Mouse (Mus musculus) adrenal gland, adult 8-10 months (tissue): ENCODE measurements around the gene Zswim8. TPM values are rescaled to one million over a fixed set of nuclear protein-coding genes. Genes with fewer than 3 reads are reported as not detected.
A peak's percentile ranks its signal among the peaks of the same experiment; 100 is the strongest.
"Not testable (repeated sequence)": the region's sequence is repeated elsewhere in the genome, so short reads cannot be mapped to it uniquely, and the experiment has no call there.

ENCODE experiments used
- DNase-seq: peaks from one replicate; pipeline ENCODE4 v3.0.0; 2022
- total RNA-seq, 4 experiments: library from RNA; stranded (reverse); gene quantifications; 2 replicates each; pipeline ENCODE4 v1.2.4; 2022

Zswim8 gene
- total RNA-seq, 4 experiments from 2014 or later, result 111 to 197 (median 146) TPM

DNA sequence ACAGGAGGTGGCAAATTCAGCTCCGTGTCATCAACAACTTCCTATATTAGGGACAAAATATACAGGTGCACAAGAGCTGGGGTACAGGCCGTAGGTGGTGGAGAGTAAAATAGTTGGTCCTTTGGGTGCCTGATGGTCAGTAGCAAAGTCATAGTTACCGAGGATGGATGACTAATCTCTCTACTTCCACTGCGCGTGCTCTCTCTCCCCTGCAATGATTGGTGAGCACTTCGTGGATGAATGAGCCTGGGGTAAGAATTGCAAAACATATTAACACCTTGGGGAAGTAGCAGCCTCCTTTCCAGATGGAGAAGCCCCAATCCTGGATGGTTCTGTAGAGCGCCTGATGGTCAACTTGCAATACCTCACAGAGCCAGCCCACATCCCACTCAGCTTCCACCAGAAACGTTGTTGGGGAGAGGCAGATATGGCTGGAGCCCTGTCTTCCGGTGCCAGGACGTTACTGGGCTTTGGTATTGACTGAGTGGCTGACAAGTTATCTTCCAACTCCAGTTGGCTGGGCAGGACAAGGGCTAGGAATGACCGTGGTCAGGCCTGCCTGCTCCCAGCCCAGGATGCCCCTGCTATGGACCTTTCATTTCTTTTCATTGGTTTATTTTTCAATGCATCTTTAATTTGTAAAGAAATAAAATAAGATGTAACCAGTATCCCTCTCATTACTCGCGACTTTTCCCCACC is 13.0 kb upstream of the Zswim8 start:
- DNase-seq, result no peak

DNA sequence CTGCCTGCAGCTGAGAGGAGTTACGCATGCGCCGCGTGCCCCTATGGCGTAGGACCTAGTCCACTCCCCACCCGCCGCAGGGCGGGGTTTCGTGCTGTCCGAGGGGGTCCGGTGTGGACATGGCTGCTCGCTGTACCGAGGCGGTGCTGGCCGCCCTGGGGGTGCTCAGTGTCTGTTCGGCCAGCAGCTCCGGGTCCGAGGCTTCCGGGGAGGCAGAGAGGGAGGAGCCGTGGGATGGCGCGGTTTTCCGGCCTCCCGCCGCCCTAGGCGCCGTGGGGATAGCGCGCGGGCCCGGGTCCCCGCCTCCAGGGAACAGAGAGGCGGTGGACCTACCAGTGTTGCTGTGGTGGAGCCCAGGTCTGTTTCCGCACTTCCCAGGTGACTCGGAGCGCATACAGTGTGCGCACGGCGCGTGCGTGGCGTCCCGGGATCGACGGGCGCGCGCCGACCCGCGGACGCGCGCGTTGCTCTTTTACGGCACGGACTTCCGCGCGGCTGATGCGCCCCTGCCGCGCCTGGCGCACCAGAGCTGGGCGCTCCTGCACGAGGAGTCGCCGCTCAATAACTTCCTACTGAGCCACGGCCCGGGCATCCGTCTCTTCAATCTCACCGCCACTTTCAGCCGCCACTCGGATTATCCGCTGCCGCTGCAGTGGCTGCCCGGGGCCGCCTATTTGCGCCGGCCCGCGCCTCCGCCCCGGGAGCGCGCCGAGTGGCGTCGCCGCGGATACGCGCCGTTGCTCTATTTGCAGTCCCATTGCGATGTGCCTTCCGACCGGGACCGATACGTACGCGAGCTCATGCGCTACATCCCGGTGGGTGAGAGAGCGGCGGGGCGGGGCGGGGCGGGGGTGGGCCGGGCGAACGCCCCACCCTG is 12.2 kb upstream of the Zswim8 start, which contains the start of gene Fut11:
Fut11 (plus strand) TSS at position 85 of the 877 bp plus-strand sequence.
- peak; percentile 85 for DNase-seq

DNA sequence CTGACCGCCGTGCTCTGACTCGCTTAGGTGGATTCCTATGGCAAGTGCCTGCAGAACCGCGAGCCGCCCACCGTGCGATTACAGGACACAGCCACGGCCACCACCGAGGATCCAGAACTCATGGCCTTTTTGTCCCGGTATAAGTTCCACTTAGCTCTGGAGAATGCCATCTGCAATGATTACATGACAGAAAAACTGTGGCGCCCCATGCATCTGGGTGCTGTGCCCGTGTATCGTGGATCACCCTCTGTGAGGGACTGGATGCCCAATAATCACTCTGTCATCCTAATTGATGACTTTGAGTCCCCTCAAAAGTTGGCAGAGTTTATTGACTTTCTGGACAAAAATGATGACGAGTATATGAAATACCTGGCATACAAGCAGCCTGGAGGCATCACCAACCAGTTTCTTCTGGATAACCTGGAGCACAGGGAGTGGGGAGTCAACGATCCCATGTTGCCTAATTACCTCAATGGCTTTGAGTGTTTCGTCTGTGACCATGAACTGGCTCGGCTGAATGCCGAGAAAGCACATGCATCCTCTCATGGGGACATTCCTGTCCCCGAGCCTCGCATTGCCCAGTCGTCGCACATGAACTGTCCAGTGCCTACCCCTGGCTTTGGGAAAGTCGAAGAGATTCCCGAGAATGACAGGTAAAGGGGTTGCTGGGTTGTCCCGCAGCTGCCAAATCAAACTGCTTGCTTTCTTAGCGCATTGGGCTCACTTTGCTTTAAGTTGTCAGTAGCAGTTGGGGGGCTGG is 11.4 kb upstream of the Zswim8 start:
- DNase-seq, result no peak

DNA sequence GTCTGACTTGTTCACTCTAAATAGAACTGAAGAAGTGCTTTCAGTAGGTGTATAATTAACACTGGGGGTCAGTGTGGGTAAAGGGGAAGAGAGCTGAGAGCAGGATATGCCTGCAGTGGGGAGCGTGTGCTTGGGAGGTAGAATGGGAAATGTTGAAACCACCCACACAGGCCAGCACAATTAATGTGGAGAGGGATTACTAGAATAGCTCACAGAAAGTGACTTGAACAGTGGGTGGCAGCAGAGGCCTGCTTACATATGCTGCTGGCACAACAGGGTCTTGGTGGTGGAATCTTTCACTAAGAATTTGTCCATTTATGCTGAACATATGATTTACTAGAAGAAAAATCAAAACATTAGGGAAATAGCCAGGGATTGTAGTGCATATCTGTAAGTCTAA is 10.4 kb upstream of the Zswim8 start:
- no peak for DNase-seq

DNA sequence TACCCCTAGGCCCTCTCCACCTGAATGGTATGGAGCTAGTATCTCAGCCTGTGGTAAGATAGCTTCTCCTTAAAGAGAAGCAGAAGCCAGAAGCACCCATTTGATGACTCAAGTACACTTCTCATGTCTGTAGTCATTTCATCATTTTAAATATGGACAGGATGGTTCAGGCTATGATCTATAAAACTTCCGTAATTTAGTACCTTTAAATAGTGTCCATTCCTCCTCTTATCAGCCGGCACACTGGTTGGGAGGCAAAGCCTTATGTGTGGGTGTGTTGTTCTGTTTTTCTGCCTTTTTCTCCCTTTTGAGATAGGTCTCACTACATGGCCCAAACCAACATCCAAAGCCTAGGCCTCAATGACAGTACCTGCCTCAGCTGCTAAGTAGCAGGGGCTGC is 8.8 kb upstream of the Zswim8 start:
- no peak for DNase-seq

DNA sequence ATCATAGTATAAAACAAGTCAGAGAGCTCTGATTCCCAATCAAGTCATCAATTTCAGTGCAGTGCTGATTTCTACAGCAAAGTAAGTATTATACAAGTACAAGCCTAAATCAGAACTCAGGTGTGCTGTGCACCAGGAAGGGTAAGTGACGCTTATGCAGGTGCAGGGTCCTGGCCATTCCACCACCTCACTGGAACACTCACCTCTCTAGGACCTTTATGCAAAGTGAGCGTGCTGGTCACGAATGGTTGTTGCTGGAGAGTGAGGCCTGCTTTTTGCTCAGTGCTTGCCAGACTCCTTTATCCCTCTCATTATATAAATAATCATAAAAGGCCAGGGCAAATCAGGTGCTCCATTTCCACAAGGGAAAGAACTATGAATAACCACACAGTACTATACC is 7.0 kb upstream of the Zswim8 start:
- no peak for DNase-seq

DNA sequence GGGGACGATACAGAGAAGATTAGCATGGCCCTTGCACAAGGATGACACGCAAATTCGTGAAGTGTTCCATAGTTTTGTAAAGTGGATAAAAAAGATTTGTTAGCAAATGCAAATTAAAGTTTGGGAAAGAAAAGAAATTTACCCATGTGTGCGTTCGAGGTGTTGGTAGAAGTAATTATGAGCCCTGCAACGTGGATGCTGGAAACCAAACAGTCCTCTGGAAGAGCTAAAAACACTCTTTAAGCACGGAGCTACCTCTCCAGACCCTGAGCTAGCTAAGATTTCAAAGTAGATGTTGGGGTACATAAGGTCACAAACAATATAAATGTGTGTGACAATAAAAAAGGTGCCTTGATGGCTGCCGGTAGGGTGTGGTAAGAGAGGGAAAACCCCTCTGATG is 5.8 kb upstream of the Zswim8 start:
- DNase-seq, result no peak

DNA sequence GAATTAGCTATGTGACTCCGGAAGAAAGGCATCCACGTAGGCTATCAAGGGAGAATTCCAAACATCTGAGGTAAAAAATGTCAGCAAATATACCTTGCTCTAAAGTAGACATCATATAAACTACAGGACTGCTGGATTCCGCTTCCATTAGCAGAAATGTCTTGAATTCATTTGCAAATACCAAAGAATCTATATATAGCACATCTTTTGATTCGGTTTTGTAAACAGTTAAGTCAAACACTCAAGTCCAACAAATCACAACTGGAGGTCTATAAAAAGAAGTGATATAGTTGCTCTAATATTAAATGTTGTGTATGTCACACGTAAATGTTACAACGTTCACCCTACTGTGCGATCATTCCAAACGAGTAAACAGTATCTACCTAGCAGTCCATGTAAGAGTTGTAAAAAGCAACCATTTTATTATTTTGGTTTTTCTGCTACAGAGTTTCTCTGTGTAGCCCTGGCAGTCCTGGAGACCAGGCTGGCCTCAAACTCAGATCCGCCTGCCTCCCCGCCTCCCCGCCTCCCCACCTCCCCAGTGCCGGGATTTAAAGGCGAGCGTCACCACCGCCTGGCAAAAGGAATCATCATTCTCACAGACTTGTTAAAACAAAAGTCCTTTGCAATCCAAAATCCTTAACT is 5.1 kb upstream of the Zswim8 start:
- DNase-seq, result no peak

DNA sequence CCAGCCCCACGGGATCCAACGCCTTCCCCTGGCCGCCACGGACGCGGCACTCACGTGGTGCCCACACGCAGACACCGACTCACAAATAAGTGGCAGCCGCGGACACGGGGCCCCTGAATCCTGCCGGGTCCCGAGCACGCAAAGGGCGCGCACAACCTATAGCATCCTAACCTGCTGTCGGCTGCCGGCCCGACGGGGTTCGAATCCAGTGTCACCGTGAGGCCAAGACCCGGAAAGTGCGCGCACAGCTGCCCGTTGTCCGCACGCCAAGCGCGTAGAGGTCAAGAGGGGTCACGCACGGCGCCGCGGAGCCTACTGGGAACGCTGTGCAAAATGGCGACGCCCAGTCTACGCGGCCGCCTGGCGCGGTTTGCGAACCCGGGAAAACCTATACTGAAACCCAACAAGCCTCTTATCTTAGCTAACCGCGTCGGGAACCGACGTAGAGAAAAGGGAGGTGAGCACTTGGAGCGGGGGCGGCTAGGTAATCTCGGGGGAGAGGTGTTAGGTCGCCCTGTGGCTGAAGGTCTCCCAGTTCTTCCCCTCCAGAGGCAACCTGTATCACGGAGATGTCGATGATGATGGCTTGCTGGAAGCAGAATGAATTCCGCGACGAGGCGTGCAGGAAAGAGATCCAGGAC is 4.5 kb upstream of the Zswim8 start, which contains the start of gene Chchd1:
Chchd1 (plus strand) TSS at position 266 of the 641 bp plus-strand sequence.
- peak; percentile 84 for DNase-seq

DNA sequence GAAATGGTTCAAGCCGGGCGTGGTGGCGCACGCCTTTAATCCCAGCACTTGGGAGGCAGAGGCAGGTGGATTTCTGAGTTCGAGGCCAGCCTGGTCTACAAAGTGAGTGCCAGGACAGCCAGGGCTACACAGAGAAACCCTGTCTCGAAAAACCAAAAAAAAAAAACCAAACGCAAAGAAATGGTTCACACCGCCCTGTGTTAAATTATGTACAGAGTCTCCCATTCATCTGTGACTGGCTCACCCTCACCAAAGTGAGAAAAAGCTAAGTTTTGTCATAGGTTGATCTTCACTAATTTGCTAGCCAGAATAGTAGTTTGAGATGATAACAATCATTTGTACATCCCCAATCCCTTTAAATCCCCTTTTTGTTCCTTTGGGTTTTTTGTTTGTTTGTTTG is 3.9 kb upstream of the Zswim8 start:
- not testable (repeated sequence) for DNase-seq

DNA sequence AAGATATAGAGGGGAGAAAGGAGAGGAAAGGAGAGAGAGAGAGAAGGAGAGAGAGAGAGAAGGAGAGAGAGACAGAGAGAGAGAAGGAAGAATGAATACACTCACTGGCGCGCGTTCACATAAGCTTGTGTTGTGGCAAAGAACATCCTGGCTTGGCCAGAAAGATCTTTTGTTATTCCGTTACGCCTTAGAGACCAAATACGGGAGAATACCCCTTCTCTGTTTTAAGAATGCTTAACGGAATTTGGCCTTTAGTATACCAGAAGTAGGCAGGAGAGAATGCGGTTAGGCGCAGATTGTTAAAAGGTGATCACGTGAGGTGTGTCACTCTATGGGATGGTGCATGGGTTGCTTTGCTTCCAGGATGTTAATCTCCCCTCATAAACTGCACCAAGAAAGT is 887 bp downstream of the Zswim8 start:
- no peak for DNase-seq

DNA sequence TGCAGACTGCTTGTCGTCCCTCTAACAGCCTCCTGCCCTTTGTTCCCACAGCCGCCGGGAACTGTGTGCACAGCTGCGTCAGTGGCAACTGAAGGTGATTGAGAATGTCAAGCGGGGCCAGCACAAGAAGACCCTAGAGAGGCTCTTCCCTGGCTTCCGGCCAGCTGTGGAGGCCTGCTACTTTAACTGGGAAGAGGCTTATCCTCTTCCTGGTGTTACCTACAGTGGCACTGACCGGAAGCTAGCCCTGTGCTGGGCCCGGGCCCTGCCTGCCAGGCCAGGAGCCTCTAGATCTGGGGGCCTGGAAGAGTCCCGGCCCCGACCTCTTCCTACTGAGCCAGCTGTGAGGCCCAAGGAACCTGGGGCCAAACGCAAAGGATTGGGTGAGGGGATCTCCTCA is 6.5 kb downstream of the Zswim8 start:
- DNase-seq, result no peak

DNA sequence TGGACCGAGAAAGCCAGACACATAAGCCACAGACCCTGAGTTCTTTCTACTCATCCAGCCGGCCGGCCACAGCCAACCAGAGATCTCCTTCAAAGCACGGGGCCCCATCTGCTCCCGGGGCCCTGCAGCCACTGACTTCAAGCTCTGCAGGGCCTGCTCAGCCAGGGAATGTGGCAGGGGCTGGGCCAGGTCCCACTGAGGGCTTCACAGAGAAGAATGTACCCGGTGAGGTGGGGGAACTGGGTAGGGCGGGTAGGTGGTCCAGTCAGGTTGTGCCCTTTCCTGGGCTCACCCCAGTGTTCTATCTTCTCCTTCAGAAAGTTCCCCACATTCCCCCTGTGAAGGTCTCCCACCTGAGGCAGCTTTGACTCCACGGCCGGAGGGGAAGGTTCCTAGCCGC is 11.1 kb downstream of the Zswim8 start:
- DNase-seq, result no peak

DNA sequence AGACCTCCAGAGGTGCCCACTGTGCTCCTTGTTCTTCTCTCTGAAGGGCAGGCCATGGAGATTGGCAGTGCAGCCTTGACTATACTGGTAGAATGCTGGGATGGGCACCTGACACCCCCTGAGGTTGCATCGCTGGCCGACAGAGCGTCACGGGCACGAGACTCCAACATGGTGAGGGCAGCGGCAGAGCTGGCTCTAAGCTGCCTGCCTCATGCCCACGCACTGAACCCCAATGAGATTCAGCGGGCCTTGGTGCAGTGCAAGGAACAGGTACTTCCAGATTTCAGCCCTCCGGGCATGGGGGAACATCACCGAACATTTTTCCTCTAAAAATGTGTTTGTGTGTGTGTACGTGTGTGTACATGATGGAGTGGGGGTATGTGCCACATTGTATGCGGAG is 12.4 kb downstream of the Zswim8 start:
- DNase-seq, result no peak

DNA sequence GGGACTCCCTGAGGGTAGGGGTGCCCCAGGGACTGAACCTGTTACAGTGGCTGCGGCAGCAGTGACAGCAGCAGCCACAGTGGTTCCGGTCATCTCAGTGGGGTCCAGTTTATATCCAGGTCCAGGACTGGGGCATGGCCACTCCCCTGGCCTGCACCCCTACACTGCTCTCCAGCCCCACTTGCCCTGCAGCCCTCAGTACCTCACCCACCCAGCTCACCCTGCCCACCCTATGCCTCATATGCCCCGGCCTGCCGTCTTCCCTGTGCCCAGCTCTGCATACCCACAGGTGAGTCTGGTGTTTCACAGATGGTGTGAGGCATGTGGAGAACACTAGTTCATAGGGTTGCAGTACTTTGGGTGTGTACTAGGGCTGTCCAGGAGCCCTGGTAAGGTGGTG is 14.0 kb downstream of the Zswim8 start:
- no peak for DNase-seq

DNA sequence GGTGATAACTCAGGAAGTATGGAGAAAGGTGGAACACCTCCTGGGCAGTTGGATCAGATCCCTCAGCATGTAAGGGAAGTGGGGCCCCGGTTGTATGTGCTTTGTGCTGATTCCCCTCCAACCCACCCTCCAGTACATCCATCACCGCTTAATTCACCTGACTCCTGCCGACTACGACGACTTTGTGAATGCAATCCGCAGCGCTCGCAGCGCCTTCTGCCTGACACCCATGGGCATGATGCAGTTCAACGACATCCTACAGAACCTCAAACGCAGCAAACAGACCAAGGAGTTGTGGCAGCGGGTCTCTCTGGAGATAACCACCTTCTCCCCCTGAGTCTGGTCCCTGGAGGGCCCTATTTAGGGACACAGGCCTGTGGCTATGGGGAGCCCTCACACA is 15.7 kb downstream of the Zswim8 start:
- DNase-seq, result no peak

DNA sequence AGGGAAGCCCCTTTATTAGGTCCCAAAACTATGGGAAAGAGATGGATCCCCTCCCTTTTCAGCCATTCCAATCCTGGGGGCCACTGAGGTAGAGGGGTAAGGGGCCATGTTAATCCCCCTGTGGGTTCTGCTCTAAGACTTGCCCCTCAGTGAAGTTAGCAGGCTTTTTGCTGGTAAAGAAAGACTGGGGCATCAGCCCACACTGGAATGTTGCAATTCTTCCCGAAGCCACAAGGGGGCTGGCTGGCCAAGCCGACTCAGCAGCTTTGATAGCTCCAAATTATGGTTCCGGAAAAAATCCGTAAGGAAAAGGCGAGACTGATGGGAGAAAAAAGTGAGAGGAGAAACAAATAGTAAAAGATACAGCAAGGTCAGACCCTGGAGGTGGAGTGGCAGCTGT is 16.7 kb downstream of the Zswim8 start:
- DNase-seq, result no peak

DNA sequence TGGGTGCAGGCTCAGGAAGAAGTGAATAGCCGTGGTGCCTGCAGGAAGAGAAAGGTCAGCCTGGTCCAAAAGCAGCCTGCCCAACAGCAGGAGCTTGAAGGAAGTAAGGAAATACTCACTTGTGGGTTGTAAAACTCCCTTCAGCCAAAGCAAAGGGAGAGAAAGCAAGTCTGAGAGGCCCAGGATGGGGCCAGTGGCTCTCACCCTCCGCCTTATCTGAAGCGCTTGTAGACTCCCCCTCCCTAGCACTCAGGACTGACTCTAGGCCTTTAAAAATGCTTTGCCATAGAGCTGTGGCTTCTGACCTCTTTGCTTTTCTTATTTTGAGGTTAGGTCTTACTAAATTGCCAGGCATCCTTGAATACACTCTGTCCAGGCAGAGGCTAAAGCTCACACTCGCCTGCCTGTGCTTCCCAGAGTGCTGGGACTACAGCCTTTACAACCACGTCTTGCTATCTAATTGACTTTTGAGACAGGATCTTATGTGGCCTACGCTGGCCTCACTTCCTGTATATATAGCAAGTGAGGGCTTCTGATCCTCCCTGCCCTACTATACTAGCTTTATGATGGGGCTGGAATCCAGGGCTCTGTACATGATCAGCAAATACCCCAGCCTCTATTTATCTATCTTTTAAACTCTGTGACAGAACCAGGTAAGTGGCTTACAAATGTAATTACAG is 18.4 kb downstream of the Zswim8 start:
- DNase-seq, result no peak

DNA sequence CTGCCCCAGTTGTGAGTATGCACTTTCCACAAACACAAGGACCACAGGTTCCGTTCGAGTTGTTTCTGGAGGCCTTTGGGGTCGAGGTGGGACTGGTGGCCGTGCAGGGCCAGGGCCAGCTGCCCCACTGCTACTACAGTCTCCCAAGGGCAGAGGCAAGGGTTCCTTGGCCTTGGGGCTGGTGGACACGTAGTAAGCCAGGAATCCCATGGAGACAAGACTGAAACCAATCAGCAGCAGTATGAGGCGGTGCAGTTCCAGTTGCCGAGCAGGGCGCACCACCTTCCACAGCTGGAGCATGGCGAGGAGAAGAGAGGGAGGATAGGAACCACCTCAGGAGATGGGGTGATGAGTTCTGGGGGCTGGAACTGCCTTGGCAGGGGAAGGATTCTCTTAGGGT is 22.5 kb downstream of the Zswim8 start:
- DNase-seq, result no peak

DNA sequence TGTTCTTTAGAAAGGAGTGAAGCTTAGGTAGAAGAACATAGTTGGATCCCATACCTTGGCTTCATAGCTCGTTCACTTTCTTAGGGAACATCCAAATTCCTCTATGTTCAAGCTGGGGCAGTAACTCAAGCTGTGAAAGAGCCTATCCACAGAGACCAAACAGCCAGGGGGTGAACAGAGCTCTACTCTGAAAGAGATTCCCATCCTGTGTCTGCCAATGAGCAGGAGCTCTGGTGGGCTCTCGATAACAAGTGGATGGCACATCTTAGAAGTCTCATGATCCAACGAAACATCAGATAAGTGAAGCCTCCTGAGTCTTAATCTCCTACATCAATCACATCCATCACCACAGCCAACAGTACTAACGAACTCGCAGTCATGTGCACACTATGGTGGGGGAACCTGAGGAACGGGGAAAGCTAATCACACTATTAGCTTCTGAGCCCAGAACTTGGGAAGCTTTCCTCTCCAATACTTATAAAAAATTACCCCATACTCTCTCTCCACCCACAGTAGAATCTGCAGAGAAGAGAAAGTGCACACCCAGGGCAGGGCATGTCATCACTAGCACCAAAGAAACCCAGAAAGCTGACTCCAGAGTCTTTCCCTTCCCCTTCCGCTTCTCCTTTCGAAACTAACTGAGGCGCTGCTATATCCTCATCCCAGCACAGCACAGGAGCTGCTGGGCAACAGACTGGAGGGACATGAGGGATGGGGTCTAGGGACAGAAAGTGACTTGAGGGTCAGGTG is 23.7 kb downstream of the Zswim8 start:
- DNase-seq, result no peak
